In genomic region chr11:53769760-53770124, GRCm38 (mm10) we compare ENCODE assay signal across 1 mouse cellular context.
TF ChIP-seq lines count a peak whose summit lies in the region.

Gene Irf1 (plus strand): TSS chr11:53770014.

TF ChIP-seq in MEL, 35 proteins besides CTCF, POLR2A, EP300 and RAD21 (continued from another document):
- TF ChIP-seq MAFK (IDR thresholded peaks at IDR 0.05; ENCODE audit: borderline replicate concordance, low read depth, low read length) (no peak), E2F4 (IDR thresholded peaks at IDR 0.05; ENCODE audit: borderline replicate concordance, low read depth, low read length) (no peak), KAT2A (conservative IDR thresholded peaks at IDR 0.05; ENCODE audit: low read depth, low read length) (no peak), CHD1 (IDR thresholded peaks at IDR 0.05; ENCODE audit: low read depth, low read length) (no peak), USF2 (IDR thresholded peaks at IDR 0.05; ENCODE audit: borderline replicate concordance in 1 of 2, insufficient read depth in 1 of 2, low read depth in 1 of 2, low read length in 2 of 2) (no peak), UBTF (IDR thresholded peaks at IDR 0.05; ENCODE audit: borderline replicate concordance, insufficient read depth, low read depth, low read length) (0 out of 2 replicates have a peak, but pooled peaks have one; percentile 12), NELFE (IDR thresholded peaks at IDR 0.05; ENCODE audit: low read depth, low read length) (peak; percentile 46), TCF12 (IDR thresholded peaks at IDR 0.05; ENCODE audit: low read depth, low read length) (peak; percentile 57; the same call in 1 of the 2 replicates), MAX (IDR thresholded peaks at IDR 0.05; ENCODE audit: low read length) (peak; percentile 24; the same call in 1 of the 2 replicates), MXI1 (IDR thresholded peaks at IDR 0.05; ENCODE audit: low read depth, low read length) (peak; percentile 52), ZC3H11A (IDR thresholded peaks at IDR 0.05; ENCODE audit: low read depth, low read length) (no peak), GABPA (IDR thresholded peaks at IDR 0.05; ENCODE audit: low read depth, low read length) (no peak), USF1 (IDR thresholded peaks at IDR 0.05; ENCODE audit: low read depth, low read length) (0 out of 2 replicates have a peak, but pooled peaks have one; percentile 28)
